ENCODE assay signal across 9 mouse cellular contexts in genomic region chr3:132506095-132506494, GRCm38 (mm10).
DNase-seq lines count a peak whose midpoint lies in the region; ATAC-seq and TF ChIP-seq lines count a peak whose summit lies in the region.
"Had no signal": no experiment of that assay in that cellular context is flagged by ENCODE, and none has a peak within 500 bp of the region (broad histone marks: within the 10 kb centered on the region; RNA-seq: fewer than 3 reads in every experiment).

No protein-coding gene starts in this region.

- no peak for ATAC-seq in CD4-positive, CD25-positive, alpha-beta regulatory T cell, adult 4 months
- peak; percentile 71 for ATAC-seq in hindbrain, embryonic 12.5 days (ENCODE audit: low FRiP score)
- ATAC-seq in lung, postnatal 0 days, result peak; percentile 38

- no peak for TF ChIP-seq EP300 in lung, postnatal 0 days (IDR thresholded peaks at IDR 0.05)

- no peaks in the 10 kb centered on the region for H3K36me3 ChIP-seq in hindbrain, embryonic 12.5 days
- no peaks in the 10 kb centered on the region for H3K36me3 ChIP-seq in lung, postnatal 0 days (ENCODE audit: insufficient read depth, low read length)
- H3K36me3 ChIP-seq: lung, embryonic 15.5 days had no signal

- H3K4me1 ChIP-seq in hindbrain, embryonic 12.5 days, result 0 out of 2 replicates have a peak, but pooled peaks cover 4% of the 10 kb centered on the region
- no peaks in the 10 kb centered on the region for H3K4me1 ChIP-seq in lung, postnatal 0 days (ENCODE audit: insufficient read depth, low read depth, low read length)
- H3K4me1 ChIP-seq: lung, embryonic 15.5 days had no signal

- peak; percentile 24 for DNase-seq in CD4-positive, CD25-positive, alpha-beta regulatory T cell, adult 2 months (ENCODE audit: low read depth, low spot score)
- peak; percentile 60 for DNase-seq in adrenal gland, adult 2 months
- DNase-seq in fibroblast of lung, adult 2 months (ENCODE audit: low read depth), result peak; percentile 30
- peak; percentile 32 for DNase-seq in layer of hippocampus, adult 9-10 months (ENCODE audit: low spot score)
- peak; percentile 56 for DNase-seq in lung, postnatal 0 days (ENCODE audit: low spot score)
- peak; percentile 60 for DNase-seq in right cerebral cortex, postnatal 14 days

- peak; percentile 82 for TF ChIP-seq CTCF in lung, postnatal 0 days (IDR thresholded peaks at IDR 0.05)

- no peak overlapping the region for H3K27ac ChIP-seq in hindbrain, embryonic 12.5 days
- no peak overlapping the region for H3K27ac ChIP-seq in lung, postnatal 0 days (ENCODE audit: low read length)
- H3K27ac ChIP-seq: lung, embryonic 15.5 days had no signal

- H3K4me2 ChIP-seq in hindbrain, embryonic 12.5 days (replicated peaks), result no peak overlapping the region
- H3K4me2 ChIP-seq in lung, postnatal 0 days (replicated peaks; ENCODE audit: low read depth, low read length), result no peak overlapping the region
- H3K4me2 ChIP-seq: lung, embryonic 15.5 days had no signal

- no peak overlapping the region for H3K4me3 ChIP-seq in hindbrain, embryonic 12.5 days
- no peak overlapping the region for H3K4me3 ChIP-seq in lung, postnatal 0 days (ENCODE audit: low read depth, low read length)
- H3K4me3 ChIP-seq: lung, embryonic 15.5 days had no signal

- H3K9me3 ChIP-seq in hindbrain, embryonic 12.5 days (replicated peaks), result no peaks in the 10 kb centered on the region
- no peaks in the 10 kb centered on the region for H3K9me3 ChIP-seq in lung, postnatal 0 days (ENCODE audit: low read length)
- H3K9me3 ChIP-seq: lung, embryonic 15.5 days had no signal

- no peak overlapping the region for H3K9ac ChIP-seq in hindbrain, embryonic 12.5 days
- no peak overlapping the region for H3K9ac ChIP-seq in lung, postnatal 0 days (replicated peaks; ENCODE audit: low read depth)
- H3K9ac ChIP-seq: lung, embryonic 15.5 days had no signal

- 13% methylated on average over 4 of the region's 4 CpGs for WGBS in hindbrain, embryonic 12.5 days
- 17% methylated on average over 4 of the region's 4 CpGs for WGBS in lung, postnatal 0 days

- H3K27me3 ChIP-seq in hindbrain, embryonic 12.5 days, result no peaks in the 10 kb centered on the region
- H3K27me3 ChIP-seq in lung, postnatal 0 days (replicated peaks; ENCODE audit: insufficient read depth, low read length), result no peaks in the 10 kb centered on the region
- H3K27me3 ChIP-seq: lung, embryonic 15.5 days had no signal
